Mouse (Mus musculus) brain, embryonic 14.5 days (tissue): ENCODE measurements around the gene Ms4a10.

Experiments
- CTCF ChIP-seq: fragments of 200-500 bp; IDR thresholded peaks from 2 replicates; pipeline ENCODE4 v1.5.1; 2012; ENCODE audit warnings: inconsistent platforms, mild to moderate bottlenecking, moderate library complexity, borderline replicate concordance; ENCODE audit not compliant: insufficient read depth, insufficient read length; ENCODE audit errors: extremely low read depth
- POLR2A ChIP-seq: fragments of 200-500 bp; IDR thresholded peaks from 2 replicates; pipeline ENCODE4 v1.6.1; 2012; ENCODE audit warnings: mild to moderate bottlenecking, inconsistent platforms, borderline replicate concordance; ENCODE audit not compliant: poor library complexity, insufficient read depth, insufficient read length, severe bottlenecking; ENCODE audit errors: extremely low read depth

DNA sequence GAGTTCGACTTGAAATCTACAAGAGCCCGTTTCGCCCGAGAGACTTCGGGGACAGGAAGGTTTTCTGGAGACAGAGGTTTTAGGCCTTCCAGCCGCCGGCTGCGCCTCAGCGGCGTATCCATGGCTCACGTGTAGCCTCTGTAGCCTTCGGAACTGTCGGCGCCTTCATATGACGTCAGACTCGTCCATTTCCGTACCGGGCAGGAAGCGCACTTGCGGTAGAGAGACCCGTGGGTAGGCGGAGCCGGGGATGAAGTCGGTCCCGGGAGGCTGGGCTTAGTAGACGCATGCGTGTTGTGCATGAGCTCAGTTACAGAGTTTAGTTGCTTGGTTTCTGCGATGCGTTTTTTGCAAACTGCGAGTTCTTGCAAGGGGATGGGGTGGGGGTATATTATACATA lies 25.4 kb downstream of the Ms4a10 start, which contains the start of gene Ccdc86:
- TF ChIP-seq POLR2A (peak; percentile 39; the same call in 1 of the 2 replicates), CTCF (no peak)
